Mouse (Mus musculus) hindbrain, embryonic 16.5 days (tissue): ENCODE results near the gene Ddr2. TPM values are rescaled to one million over a fixed set of nuclear protein-coding genes. Genes with fewer than 3 reads are reported as not detected.

Experiments
- ATAC-seq: fragments of 200-750 bp; cut with Nextera tagmentation; 2 replicates; pipeline ENCODE4 v1.8.0; 2017; ENCODE audit warnings: moderate TSS enrichment, moderate library complexity
- H3K27ac ChIP-seq: fragments of 300-500 bp; sonication (generic); 2 replicates; pipeline ENCODE4 v1.5.1; 2014; ENCODE audit warnings: low read depth, mild to moderate bottlenecking, control low read depth, low read length, moderate library complexity
- H3K27me3 ChIP-seq: fragments of 300-500 bp; sonication (generic); replicated peaks from 2 replicates; pipeline ENCODE4 v1.6.1; 2014; ENCODE audit warnings: low read length; ENCODE audit not compliant: control insufficient read depth, insufficient read depth
- H3K36me3 ChIP-seq: fragments of 300-500 bp; sonication (generic); 2 replicates; pipeline ENCODE4 v1.6.1; 2014; ENCODE audit warnings: mild to moderate bottlenecking, low read length, moderate library complexity, mixed read lengths; ENCODE audit not compliant: control insufficient read depth, insufficient read depth
- H3K4me1 ChIP-seq: fragments of 300-500 bp; sonication (generic); 2 replicates; pipeline ENCODE4 v1.6.1; 2014; ENCODE audit warnings: low read depth, low read length; ENCODE audit not compliant: control insufficient read depth, insufficient read depth
- H3K4me2 ChIP-seq: fragments of 300-500 bp; sonication (generic); 2 replicates; pipeline ENCODE4 v1.6.1; 2014; ENCODE audit warnings: mild to moderate bottlenecking, low read length, control low read depth, moderate library complexity
- H3K4me3 ChIP-seq: fragments of 300-500 bp; sonication (generic); 2 replicates; pipeline ENCODE4 v1.5.1; 2014; ENCODE audit warnings: mild to moderate bottlenecking, low read length, control low read depth, moderate library complexity
- H3K9ac ChIP-seq: fragments of 300-500 bp; sonication (generic); 2 replicates; pipeline ENCODE4 v1.6.1; 2014; ENCODE audit warnings: low read depth, mild to moderate bottlenecking, control low read depth, low read length, moderate library complexity
- H3K9me3 ChIP-seq: fragments of 300-500 bp; sonication (generic); 2 replicates; pipeline ENCODE4 v1.6.1; 2014; ENCODE audit warnings: mild to moderate bottlenecking, low read length, moderate library complexity; ENCODE audit not compliant: control insufficient read depth
- WGBS: fragments of 180-500 bp; shearing (Covaris S2); extraction: QIAGEN DNeasy Blood & Tissue Kit; methylation state at CpG from one replicate; pipeline ENCODE4 v1.1.7; 2014; 5-methylcytosine and 5-hydroxymethylcytosine counted together
- polyA plus RNA-seq: library from polyadenylated mRNA; unstranded; fragments of >200 nt; fragmentation: Nextera tagmentation; extraction: Ambion mirVana; gene quantifications from 2 replicates; pipeline ENCODE4 v1.2.1, GENCODE M21; 2015

Gene Ddr2
- polyA plus RNA-seq, 1 experiment from 2014 or later = 7.7 TPM

DNA sequence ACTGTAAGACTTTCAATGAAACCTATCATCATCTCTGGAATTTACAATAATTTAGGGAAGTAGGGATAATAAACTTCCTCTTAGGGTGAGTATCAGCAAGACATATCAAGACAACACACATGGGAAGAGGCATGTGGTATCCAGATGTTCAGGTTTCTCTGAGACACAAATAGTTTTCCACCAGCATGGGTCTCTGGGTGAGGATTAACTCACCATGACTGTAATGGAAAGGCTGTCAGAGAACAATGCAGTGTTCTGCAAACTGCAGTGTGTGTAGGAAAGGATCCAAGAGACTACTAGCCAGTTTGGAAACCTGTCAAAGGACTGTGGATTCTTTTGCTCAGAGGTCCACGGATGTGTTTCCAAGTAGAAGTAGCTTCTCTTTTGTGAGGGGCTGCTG lies 124.4 kb downstream of the Ddr2 start:
- Histone ChIP-seq H3K4me3 (no peak overlapping the region), H3K9me3 (no peaks in the 10 kb centered on the region), H3K4me1 (no peaks in the 10 kb centered on the region), H3K36me3 (no peaks in the 10 kb centered on the region), H3K27ac (no peak overlapping the region), H3K4me2 (no peak overlapping the region), H3K27me3 (no peaks in the 10 kb centered on the region), H3K9ac (no peak overlapping the region)
- WGBS = 40% methylated on average over 1 of the region's 1 CpGs
- ATAC-seq = no peak

DNA sequence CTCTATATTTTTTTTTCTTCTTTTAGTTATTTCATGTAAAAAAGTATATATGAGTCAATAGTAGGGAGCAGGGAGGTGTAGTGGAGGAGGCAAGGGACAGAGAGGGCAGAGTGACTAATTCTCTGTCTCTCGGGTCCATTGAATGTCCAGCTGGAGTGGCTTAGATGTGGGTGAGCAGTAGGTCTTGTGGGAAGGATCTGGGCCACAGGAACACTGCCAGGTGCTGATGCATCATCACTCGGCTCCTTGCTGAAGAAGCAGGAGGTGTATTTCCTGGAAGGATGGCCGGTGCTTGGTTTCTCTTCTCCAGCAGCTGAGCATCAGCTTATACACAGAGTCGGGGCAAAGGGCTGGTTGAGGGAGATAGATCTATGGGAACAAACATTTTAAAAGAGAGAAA lies 132.9 kb downstream of the Ddr2 start:
- Histone ChIP-seq H3K9ac (no peak overlapping the region), H3K27ac (no peak overlapping the region), H3K9me3 (no peaks in the 10 kb centered on the region), H3K4me3 (no peak overlapping the region), H3K4me2 (no peak overlapping the region), H3K36me3 (no peaks in the 10 kb centered on the region), H3K27me3 (no peaks in the 10 kb centered on the region), H3K4me1 (no peaks in the 10 kb centered on the region)
- ATAC-seq = no peak
- WGBS = 87% methylated on average over 4 of the region's 4 CpGs

DNA sequence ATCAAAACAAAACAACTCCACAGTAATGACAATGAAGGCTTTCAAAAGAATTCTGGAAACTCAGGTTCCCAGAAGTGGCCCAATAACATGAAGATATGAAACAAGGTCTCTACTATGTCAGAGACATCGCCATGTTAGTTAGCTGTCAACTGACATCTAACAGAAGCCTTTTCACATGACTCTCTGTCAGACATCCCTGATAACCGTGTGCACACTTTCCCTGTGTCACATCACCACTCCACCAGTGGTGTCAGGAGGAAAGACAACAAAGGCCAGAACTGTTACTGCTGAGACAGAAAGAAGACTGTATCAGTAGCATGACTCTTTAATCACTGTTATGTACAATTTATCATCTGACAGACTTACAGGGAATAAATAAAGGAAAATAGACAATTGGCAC lies 138.6 kb downstream of the Ddr2 start:
- Histone ChIP-seq H3K27me3 (no peaks in the 10 kb centered on the region), H3K4me1 (peaks cover 13% of the 10 kb centered on the region), H3K9me3 (no peaks in the 10 kb centered on the region), H3K36me3 (no peaks in the 10 kb centered on the region), H3K9ac (no peak overlapping the region), H3K4me3 (no peak overlapping the region), H3K4me2 (no peak overlapping the region), H3K27ac (no peak overlapping the region)
- 87% methylated on average over 2 of the region's 2 CpGs for WGBS
- ATAC-seq = no peak

GRCm38 (mm10) chr1:169970936-169971335 lies 139.6 kb downstream of the Ddr2 start:
- no peak overlapping the region for H3K9ac ChIP-seq
- no peaks in the 10 kb centered on the region for H3K9me3 ChIP-seq
- H3K4me2 ChIP-seq = no peak overlapping the region
- ATAC-seq = no peak
- WGBS = 95% methylated on average over 4 of the region's 4 CpGs
- H3K4me1 ChIP-seq = peaks cover 13% of the 10 kb centered on the region
- no peak overlapping the region for H3K27ac ChIP-seq
- H3K4me3 ChIP-seq = no peak overlapping the region
- H3K27me3 ChIP-seq = no peaks in the 10 kb centered on the region
- peaks cover 2% of the 10 kb centered on the region; the same call in 1 of the 2 replicates for H3K36me3 ChIP-seq

- under 1% methylated on average over 8 of the region's 9 CpGs for WGBS
- peak overlapping the region; percentile 85 for H3K27ac ChIP-seq
- H3K4me1 ChIP-seq = peaks cover 13% of the 10 kb centered on the region
- peak overlapping the region; percentile 74 for H3K4me3 ChIP-seq
- H3K9me3 ChIP-seq = no peaks in the 10 kb centered on the region
- peak overlapping the region; percentile 56 for H3K9ac ChIP-seq
- H3K4me2 ChIP-seq = peak overlapping the region; percentile 66
- H3K27me3 ChIP-seq = no peaks in the 10 kb centered on the region
- H3K36me3 ChIP-seq = peaks cover 9% of the 10 kb centered on the region; the same call in 1 of the 2 replicates
- peak; percentile 69 for ATAC-seq
Measured at GRCm38 (mm10) chr1:169969516-169969886, 141.1 kb downstream of the Ddr2 start.

GRCm38 (mm10) chr1:169968792-169969515 lies 141.6 kb downstream of the Ddr2 start, which contains the start of gene Hsd17b7:
Gene Hsd17b7, minus strand, starts transcription at chr1:169969241.
- WGBS = under 1% methylated on average over 48 of the region's 48 CpGs
- Histone ChIP-seq H3K4me3 (peak within 1 kb of the TSS; percentile 74), H3K9me3 (no peaks in the 10 kb centered on the region), H3K4me1 (peaks cover 13% of the 10 kb centered on the region), H3K9ac (peak within 1 kb of the TSS; percentile 66), H3K27ac (peak within 1 kb of the TSS; percentile 85), H3K4me2 (peak within 1 kb of the TSS; percentile 71), H3K27me3 (no peaks in the 10 kb centered on the region), H3K36me3 (peaks cover 9% of the 10 kb centered on the region; the same call in 1 of the 2 replicates)
- peak; percentile 100 for ATAC-seq

GRCm38 (mm10) chr1:169953106-169953505 lies 157.5 kb downstream of the Ddr2 start:
- WGBS = 95% methylated on average over 10 of the region's 10 CpGs
- H3K9me3 ChIP-seq = peaks cover 2% of the 10 kb centered on the region; the same call in 1 of the 2 replicates
- H3K36me3 ChIP-seq = peaks cover 41% of the 10 kb centered on the region
- no peak overlapping the region for H3K4me2 ChIP-seq
- ATAC-seq = no peak
- no peaks in the 10 kb centered on the region for H3K4me1 ChIP-seq
- no peaks in the 10 kb centered on the region for H3K27me3 ChIP-seq
- no peak overlapping the region for H3K4me3 ChIP-seq
- no peak overlapping the region for H3K27ac ChIP-seq
- H3K9ac ChIP-seq = no peak overlapping the region

DNA sequence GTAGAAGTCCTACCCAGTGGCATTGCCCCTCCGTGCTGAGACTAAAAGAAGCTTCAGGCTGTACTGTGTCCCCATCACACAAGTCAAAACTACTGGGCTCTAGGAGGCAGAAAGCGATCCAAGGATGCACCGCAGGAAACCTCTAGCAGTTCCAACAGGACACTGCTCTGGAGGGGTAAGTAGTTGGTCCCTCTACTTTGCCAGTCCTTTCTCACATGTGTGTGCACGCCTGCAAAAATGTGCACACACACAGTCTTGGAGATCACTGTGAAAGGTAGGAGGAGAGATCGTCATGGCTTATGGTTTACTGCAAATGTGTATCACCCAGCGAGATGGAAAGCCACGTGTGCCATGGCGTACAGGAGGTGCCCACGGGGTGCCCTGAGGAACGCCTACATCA lies 157.9 kb downstream of the Ddr2 start:
- Histone ChIP-seq H3K4me1 (no peaks in the 10 kb centered on the region), H3K9ac (no peak overlapping the region), H3K4me3 (no peak overlapping the region), H3K36me3 (peaks cover 38% of the 10 kb centered on the region), H3K27me3 (no peaks in the 10 kb centered on the region), H3K4me2 (no peak overlapping the region), H3K27ac (no peak overlapping the region), H3K9me3 (peaks cover 2% of the 10 kb centered on the region; the same call in 1 of the 2 replicates)
- 91% methylated on average over 10 of the region's 10 CpGs for WGBS
- no peak for ATAC-seq

GRCm38 (mm10) chr1:169951561-169951960 lies 159.0 kb downstream of the Ddr2 start:
- no peak overlapping the region for H3K9ac ChIP-seq
- H3K9me3 ChIP-seq = peaks cover 2% of the 10 kb centered on the region; the same call in 1 of the 2 replicates
- no peaks in the 10 kb centered on the region for H3K27me3 ChIP-seq
- peaks cover 32% of the 10 kb centered on the region for H3K36me3 ChIP-seq
- H3K4me1 ChIP-seq = no peaks in the 10 kb centered on the region
- ATAC-seq = no peak
- no peak overlapping the region for H3K4me2 ChIP-seq
- H3K27ac ChIP-seq = no peak overlapping the region
- 91% methylated on average over 6 of the region's 6 CpGs for WGBS
- no peak overlapping the region for H3K4me3 ChIP-seq
